Mouse (Mus musculus): Measurements from ENCODE around the gene Pitpnc1. TPM values are rescaled to one million over a fixed set of nuclear protein-coding genes. Genes with fewer than 3 reads are reported as not detected.
A peak's percentile ranks its signal among the peaks of the same experiment; 100 is the strongest.

Gene Pitpnc1
- polyA plus RNA-seq, 1 experiment, result 18.5 TPM

DNA sequence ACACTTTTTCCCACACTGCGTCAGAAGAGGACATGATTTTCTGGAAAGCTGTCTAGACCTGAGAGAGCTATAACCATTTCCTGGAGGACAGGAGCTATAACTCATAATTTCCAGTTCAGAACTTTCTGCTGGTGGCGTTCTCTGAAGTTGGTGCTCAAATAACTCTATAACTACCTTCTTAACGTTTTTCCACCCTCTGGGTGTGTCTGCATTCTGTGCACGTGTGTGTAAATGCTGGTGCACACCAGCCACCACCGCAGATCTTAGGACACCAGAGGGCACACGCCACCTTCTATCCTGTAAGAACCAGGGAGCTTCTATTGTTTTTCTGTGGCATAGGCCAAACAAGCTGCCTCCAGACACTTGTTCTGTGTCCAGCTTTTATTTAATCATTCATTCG lies 11.5 kb downstream of the Pitpnc1 start:
- H3K27me3 ChIP-seq (replicated peaks; ENCODE audit: control insufficient read depth, insufficient read depth, low read length), result no peaks in the 10 kb centered on the region
- H3K36me3 ChIP-seq (ENCODE audit: control insufficient read depth, insufficient read depth, low read length), result no peaks in the 10 kb centered on the region
- 68% methylated on average over 7 of the region's 7 CpGs for WGBS
- no peak for DNase-seq
- no peak overlapping the region for H3K27ac ChIP-seq (ENCODE audit: insufficient read depth, low read depth, low read length)
- H3K4me3 ChIP-seq (ENCODE audit: insufficient read depth, low read depth, low read length), result no peak overlapping the region
- peaks cover 8% of the 10 kb centered on the region; the same call in 1 of the 2 replicates for H3K4me1 ChIP-seq (ENCODE audit: control insufficient read depth, insufficient read depth, low read length)
- TF ChIP-seq POLR2A (IDR thresholded peaks at IDR 0.05; ENCODE audit: low read depth, low read length) (no peak), CTCF (conservative IDR thresholded peaks at IDR 0.05; ENCODE audit: insufficient read depth, insufficient read length, low read depth, low read length) (no peak)

- Histone ChIP-seq H3K27me3 (replicated peaks; ENCODE audit: control insufficient read depth, insufficient read depth, low read length) (no peaks in the 10 kb centered on the region), H3K4me1 (ENCODE audit: control insufficient read depth, insufficient read depth, low read length) (0 out of 2 replicates have a peak, but pooled peaks cover 4% of the 10 kb centered on the region), H3K27ac (ENCODE audit: insufficient read depth, low read depth, low read length) (no peak overlapping the region), H3K36me3 (ENCODE audit: control insufficient read depth, insufficient read depth, low read length) (no peaks in the 10 kb centered on the region), H3K4me3 (ENCODE audit: insufficient read depth, low read depth, low read length) (no peak overlapping the region)
- 72% methylated on average over 12 of the region's 12 CpGs for WGBS
- DNase-seq, result no peak
- no peak for TF ChIP-seq POLR2A (IDR thresholded peaks at IDR 0.05; ENCODE audit: low read depth, low read length)
- TF ChIP-seq CTCF (conservative IDR thresholded peaks at IDR 0.05; ENCODE audit: insufficient read depth, insufficient read length, low read depth, low read length), result no peak
Measured at GRCm38 (mm10) chr11:107458286-107458685, 12.2 kb downstream of the Pitpnc1 start.

GRCm38 (mm10) chr11:107457282-107457681 lies 13.2 kb downstream of the Pitpnc1 start:
- WGBS, result 87% methylated on average over 3 of the region's 3 CpGs
- Histone ChIP-seq H3K27ac (ENCODE audit: insufficient read depth, low read depth, low read length) (no peak overlapping the region), H3K4me3 (ENCODE audit: insufficient read depth, low read depth, low read length) (no peak overlapping the region), H3K4me1 (ENCODE audit: control insufficient read depth, insufficient read depth, low read length) (peaks cover 4% of the 10 kb centered on the region; the same call in 1 of the 2 replicates), H3K27me3 (replicated peaks; ENCODE audit: control insufficient read depth, insufficient read depth, low read length) (no peaks in the 10 kb centered on the region), H3K36me3 (ENCODE audit: control insufficient read depth, insufficient read depth, low read length) (no peaks in the 10 kb centered on the region)
- no peak for DNase-seq
- TF ChIP-seq CTCF (conservative IDR thresholded peaks at IDR 0.05; ENCODE audit: insufficient read depth, insufficient read length, low read depth, low read length) (no peak), POLR2A (IDR thresholded peaks at IDR 0.05; ENCODE audit: low read depth, low read length) (no peak)

DNA sequence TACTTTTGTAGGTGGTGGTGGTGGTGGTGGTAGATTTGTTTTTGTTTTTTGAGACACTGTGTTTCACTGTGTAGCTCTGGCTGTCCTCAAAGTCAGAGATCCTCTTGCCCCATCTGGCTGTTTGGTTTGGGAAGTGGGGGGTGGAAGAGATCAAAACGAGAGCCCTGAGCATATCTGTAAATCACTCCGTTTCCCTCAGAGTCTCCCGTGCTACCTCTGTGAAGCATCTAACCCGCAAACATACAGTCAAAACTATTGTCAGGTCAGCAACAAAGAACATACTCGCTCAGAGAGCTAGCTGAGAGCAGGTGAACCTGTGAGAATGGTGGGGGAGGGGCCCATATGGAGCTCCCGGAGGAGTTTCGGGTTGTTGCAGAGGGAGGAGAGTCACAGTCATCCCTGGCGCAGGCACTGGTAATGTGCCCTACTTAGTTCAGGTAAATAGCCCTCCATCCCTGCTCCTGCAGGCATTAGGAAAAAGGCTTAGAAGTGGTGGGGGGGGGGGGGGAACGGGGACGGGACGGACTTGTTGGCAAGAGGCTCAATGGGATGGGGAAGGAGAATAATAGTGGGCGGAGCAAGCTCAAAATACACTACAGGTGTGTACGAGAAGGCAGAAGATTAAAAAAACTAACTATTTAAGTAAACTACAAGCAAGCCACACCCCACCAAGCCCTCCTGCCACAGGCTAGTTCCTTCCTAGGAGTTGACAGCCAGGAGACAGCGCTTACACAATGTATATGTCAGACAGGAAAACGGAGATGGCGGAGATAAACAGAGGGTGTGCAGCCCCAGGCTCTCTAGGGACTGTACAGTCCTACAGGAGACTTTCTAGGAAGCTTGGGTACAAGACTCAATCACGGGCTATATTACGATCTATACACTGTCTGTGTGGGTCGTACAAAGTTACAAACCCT lies 15.7 kb downstream of the Pitpnc1 start:
- H3K4me3 ChIP-seq (ENCODE audit: insufficient read depth, low read depth, low read length), result no peak overlapping the region
- no peaks in the 10 kb centered on the region for H3K36me3 ChIP-seq (ENCODE audit: control insufficient read depth, insufficient read depth, low read length)
- H3K4me1 ChIP-seq (ENCODE audit: control insufficient read depth, insufficient read depth, low read length), result peaks cover 21% of the 10 kb centered on the region
- WGBS, result 37% methylated on average over 19 of the region's 19 CpGs
- TF ChIP-seq CTCF (conservative IDR thresholded peaks at IDR 0.05; ENCODE audit: insufficient read depth, insufficient read length, low read depth, low read length) (no peak), POLR2A (IDR thresholded peaks at IDR 0.05; ENCODE audit: low read depth, low read length) (no peak)
- no peak overlapping the region for H3K27ac ChIP-seq (ENCODE audit: insufficient read depth, low read depth, low read length)
- H3K27me3 ChIP-seq (replicated peaks; ENCODE audit: control insufficient read depth, insufficient read depth, low read length), result no peaks in the 10 kb centered on the region
- DNase-seq, result no peak

- 73% methylated on average over 7 of the region's 7 CpGs for WGBS
- TF ChIP-seq CTCF (conservative IDR thresholded peaks at IDR 0.05; ENCODE audit: insufficient read depth, insufficient read length, low read depth, low read length), result no peak
- no peak for TF ChIP-seq POLR2A (IDR thresholded peaks at IDR 0.05; ENCODE audit: low read depth, low read length)
- no peaks in the 10 kb centered on the region for H3K36me3 ChIP-seq (ENCODE audit: control insufficient read depth, insufficient read depth, low read length)
- H3K27ac ChIP-seq (ENCODE audit: insufficient read depth, low read depth, low read length), result peak overlapping the region; percentile 52
- no peak for DNase-seq
- H3K4me3 ChIP-seq (ENCODE audit: insufficient read depth, low read depth, low read length), result no peak overlapping the region
- H3K27me3 ChIP-seq (replicated peaks; ENCODE audit: control insufficient read depth, insufficient read depth, low read length), result no peaks in the 10 kb centered on the region
- peaks cover 17% of the 10 kb centered on the region for H3K4me1 ChIP-seq (ENCODE audit: control insufficient read depth, insufficient read depth, low read length)
Measured at GRCm38 (mm10) chr11:107452053-107452452, 18.4 kb downstream of the Pitpnc1 start.

GRCm38 (mm10) chr11:107451106-107451505 lies 19.4 kb downstream of the Pitpnc1 start:
- 23% methylated on average over 10 of the region's 10 CpGs for WGBS
- peak overlapping the region; percentile 52 for H3K27ac ChIP-seq (ENCODE audit: insufficient read depth, low read depth, low read length)
- no peak overlapping the region for H3K4me3 ChIP-seq (ENCODE audit: insufficient read depth, low read depth, low read length)
- no peak for TF ChIP-seq CTCF (conservative IDR thresholded peaks at IDR 0.05; ENCODE audit: insufficient read depth, insufficient read length, low read depth, low read length)
- no peak for TF ChIP-seq POLR2A (IDR thresholded peaks at IDR 0.05; ENCODE audit: low read depth, low read length)
- DNase-seq, result peak; percentile 91
- no peaks in the 10 kb centered on the region for H3K36me3 ChIP-seq (ENCODE audit: control insufficient read depth, insufficient read depth, low read length)
- H3K27me3 ChIP-seq (replicated peaks; ENCODE audit: control insufficient read depth, insufficient read depth, low read length), result no peaks in the 10 kb centered on the region
- H3K4me1 ChIP-seq (ENCODE audit: control insufficient read depth, insufficient read depth, low read length), result peaks cover 17% of the 10 kb centered on the region

- Histone ChIP-seq H3K4me1 (ENCODE audit: control insufficient read depth, insufficient read depth, low read length) (peaks cover 17% of the 10 kb centered on the region), H3K36me3 (ENCODE audit: control insufficient read depth, insufficient read depth, low read length) (no peaks in the 10 kb centered on the region), H3K27ac (ENCODE audit: insufficient read depth, low read depth, low read length) (peak overlapping the region; percentile 19; the same call in 1 of the 2 replicates), H3K27me3 (replicated peaks; ENCODE audit: control insufficient read depth, insufficient read depth, low read length) (no peaks in the 10 kb centered on the region), H3K4me3 (ENCODE audit: insufficient read depth, low read depth, low read length) (no peak overlapping the region)
- WGBS, result 53% methylated on average over 6 of the region's 6 CpGs
- peak; percentile 74 for DNase-seq
- TF ChIP-seq POLR2A (IDR thresholded peaks at IDR 0.05; ENCODE audit: low read depth, low read length) (no peak), CTCF (conservative IDR thresholded peaks at IDR 0.05; ENCODE audit: insufficient read depth, insufficient read length, low read depth, low read length) (no peak)
Measured at GRCm38 (mm10) chr11:107450097-107450496, 20.4 kb downstream of the Pitpnc1 start.
